ENCODE assay signal across 9 mouse cellular contexts in genomic region chr11:7809741-7810140, GRCm38 (mm10).
"Had no signal": no experiment of that assay in that cellular context is flagged by ENCODE, and none has a peak within 500 bp of the region (broad histone marks: within the 10 kb centered on the region; RNA-seq: fewer than 3 reads in every experiment).

No protein-coding gene starts in this region.

- DNase-seq: kidney, adult 8-10 months; kidney, postnatal 10 days; kidney, postnatal 36 days; layer of hippocampus, postnatal 36 days; left cerebral cortex, postnatal 4 days; liver, postnatal 0 days; thymus, adult 2 months; thymus, postnatal 14 days; thymus, postnatal 4 days had no signal
